Mouse (Mus musculus) bone marrow macrophage, adult 2 months (primary cell): ENCODE measurements around the gene Tceanc2.

Source experiments
- CTCF ChIP-seq: IDR thresholded peaks from 2 replicates; pipeline ENCODE4 v1.5.1; 2012; ENCODE audit warnings: low read depth, mild to moderate bottlenecking, low read length, moderate library complexity
- POLR2A ChIP-seq: IDR thresholded peaks from 2 replicates; pipeline ENCODE4 v1.6.1; 2012; ENCODE audit warnings: mild to moderate bottlenecking, low read depth, low read length, borderline replicate concordance

- TF ChIP-seq CTCF (no peak), POLR2A (no peak)
These were observed 49.5 kb downstream of the Tceanc2 start for GRCm38 (mm10) chr4:107129373-107129772.
